Mouse (Mus musculus): ENCODE results near the gene C87436. TPM values are rescaled to one million over a fixed set of nuclear protein-coding genes. Genes with fewer than 3 reads are reported as not detected.

C87436 gene
- polyA plus RNA-seq, 1 experiment = 13.6 TPM

DNA sequence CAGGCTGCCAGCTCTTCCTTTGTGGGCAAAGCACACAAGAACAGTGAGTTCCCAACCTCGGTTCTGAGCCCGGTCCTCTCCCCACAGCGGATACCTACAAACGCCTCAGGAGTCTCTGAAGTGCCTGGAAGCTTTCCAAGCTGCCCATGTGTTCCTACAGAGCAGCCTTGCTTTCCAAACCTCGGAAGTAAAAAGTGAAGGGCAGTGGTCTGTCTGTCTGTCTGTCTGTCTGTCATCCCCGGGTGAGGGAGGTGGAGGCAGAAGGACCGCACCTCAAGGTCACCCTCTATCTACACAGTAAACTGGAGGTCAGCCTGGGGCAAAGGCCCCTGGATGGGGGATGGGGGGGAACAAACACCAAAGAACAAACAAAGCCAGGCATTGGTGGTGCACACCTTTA, 67.5 kb downstream of the C87436 start:
- Histone ChIP-seq H3K4me3 (ENCODE audit: insufficient read depth, low read depth, low read length) (no peak overlapping the region), H3K4me1 (ENCODE audit: control insufficient read depth, insufficient read depth, insufficient read length, low read length) (peaks cover 4% of the 10 kb centered on the region; the same call in 1 of the 2 replicates), H3K27ac (replicated peaks; ENCODE audit: low read depth, low read length) (no peak overlapping the region)

DNA sequence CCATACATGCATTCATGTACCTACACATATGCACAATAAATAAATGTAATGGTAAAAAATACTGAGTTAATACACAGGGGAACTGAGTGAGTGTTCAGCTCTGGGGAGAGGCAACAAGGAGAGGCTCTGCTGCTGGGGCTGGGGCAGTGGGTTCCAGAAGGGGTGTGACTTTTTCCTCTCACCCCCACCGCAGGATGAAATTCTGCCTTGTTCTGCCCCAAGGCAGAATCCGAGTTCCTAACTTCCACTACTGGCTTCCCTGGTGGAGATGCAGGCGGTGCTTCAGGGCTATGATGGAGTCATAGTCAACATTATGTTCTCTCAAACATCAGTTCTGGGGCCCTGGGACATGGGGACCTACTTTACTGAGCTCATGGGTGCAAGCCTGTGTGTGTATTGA, 68.1 kb downstream of the C87436 start:
- Histone ChIP-seq H3K27ac (replicated peaks; ENCODE audit: low read depth, low read length) (no peak overlapping the region), H3K4me1 (ENCODE audit: control insufficient read depth, insufficient read depth, insufficient read length, low read length) (peaks cover 4% of the 10 kb centered on the region; the same call in 1 of the 2 replicates), H3K4me3 (ENCODE audit: insufficient read depth, low read depth, low read length) (no peak overlapping the region)

DNA sequence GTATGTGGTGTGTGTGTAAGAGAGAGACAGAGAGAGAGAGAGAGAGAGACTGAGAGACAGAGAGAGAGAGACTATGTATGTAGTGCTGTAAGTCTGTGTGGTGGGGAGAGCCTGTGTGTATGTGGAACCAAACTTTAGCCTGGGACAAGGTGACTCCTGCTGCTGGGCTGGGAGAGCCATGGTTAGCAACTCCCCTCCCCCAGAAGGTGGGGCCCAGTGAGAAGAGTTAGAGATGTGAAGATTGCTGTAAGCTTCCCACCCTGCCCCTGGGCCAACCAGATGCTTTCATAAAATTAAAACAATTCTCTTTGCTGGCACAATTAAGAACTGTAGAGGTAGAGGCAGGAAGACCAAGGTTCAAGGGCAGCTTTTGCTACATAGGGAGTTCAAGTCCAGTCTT, 68.9 kb downstream of the C87436 start:
- Histone ChIP-seq H3K4me1 (ENCODE audit: control insufficient read depth, insufficient read depth, insufficient read length, low read length) (peaks cover 4% of the 10 kb centered on the region; the same call in 1 of the 2 replicates), H3K4me3 (ENCODE audit: insufficient read depth, low read depth, low read length) (no peak overlapping the region), H3K27ac (replicated peaks; ENCODE audit: low read depth, low read length) (no peak overlapping the region)

DNA sequence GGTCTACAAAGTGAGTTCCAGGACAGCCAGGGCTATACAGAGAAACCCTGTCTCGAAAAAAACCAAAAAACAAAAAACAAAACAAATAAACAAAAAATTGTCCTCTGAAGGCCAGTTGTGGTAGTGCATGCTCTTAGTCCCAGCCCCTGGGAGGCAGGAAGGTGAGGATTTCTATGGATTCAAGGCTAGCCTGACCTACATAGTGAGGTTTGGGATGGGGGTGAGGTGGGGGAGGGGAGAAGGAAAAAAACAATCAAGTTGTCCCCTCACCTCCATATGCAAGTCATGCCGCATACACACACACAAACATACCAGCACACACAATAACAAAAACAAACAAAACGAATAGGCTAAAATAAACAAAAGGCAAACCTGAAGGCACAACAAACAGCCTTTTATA, 70.6 kb downstream of the C87436 start:
- no peak overlapping the region for H3K4me3 ChIP-seq (ENCODE audit: insufficient read depth, low read depth, low read length)
- H3K27ac ChIP-seq (replicated peaks; ENCODE audit: low read depth, low read length) = no peak overlapping the region
- no peaks in the 10 kb centered on the region; the same call in 1 of the 2 replicates for H3K4me1 ChIP-seq (ENCODE audit: control insufficient read depth, insufficient read depth, insufficient read length, low read length)

DNA sequence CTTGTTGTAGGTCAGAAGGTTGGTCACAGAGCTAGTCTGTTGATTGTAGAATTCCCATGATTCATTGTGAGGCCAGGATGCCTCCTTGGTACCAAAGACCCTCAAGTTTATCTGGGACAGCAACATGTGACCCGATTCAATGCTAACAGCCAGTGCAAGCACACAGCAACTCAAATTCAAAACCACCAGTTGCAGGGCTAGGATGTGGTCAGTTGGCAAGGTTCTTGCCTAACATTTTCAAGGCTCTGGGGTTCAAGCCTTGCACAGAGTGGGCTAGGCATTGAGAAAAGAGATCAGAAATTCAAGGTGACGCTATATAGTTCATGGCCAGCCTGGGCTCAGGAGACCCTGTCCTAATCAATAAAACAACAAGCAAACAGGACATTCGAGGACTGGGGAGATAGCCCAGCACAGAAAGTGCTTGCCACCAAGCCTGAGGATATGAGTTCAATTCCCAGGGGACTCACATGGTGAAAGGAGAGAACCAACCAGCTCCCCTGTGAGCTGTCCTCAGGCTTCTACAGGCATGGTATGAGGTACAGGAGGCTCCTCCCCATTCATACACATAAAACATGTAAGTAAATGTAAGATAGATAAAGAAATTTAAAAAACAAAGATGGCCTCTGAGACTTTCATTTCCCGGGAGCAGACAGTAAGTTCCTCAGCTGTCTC, 71.2 kb downstream of the C87436 start:
- no peak overlapping the region for H3K4me3 ChIP-seq (ENCODE audit: insufficient read depth, low read depth, low read length)
- no peak overlapping the region for H3K27ac ChIP-seq (replicated peaks; ENCODE audit: low read depth, low read length)
- H3K4me1 ChIP-seq (ENCODE audit: control insufficient read depth, insufficient read depth, insufficient read length, low read length) = no peaks in the 10 kb centered on the region

DNA sequence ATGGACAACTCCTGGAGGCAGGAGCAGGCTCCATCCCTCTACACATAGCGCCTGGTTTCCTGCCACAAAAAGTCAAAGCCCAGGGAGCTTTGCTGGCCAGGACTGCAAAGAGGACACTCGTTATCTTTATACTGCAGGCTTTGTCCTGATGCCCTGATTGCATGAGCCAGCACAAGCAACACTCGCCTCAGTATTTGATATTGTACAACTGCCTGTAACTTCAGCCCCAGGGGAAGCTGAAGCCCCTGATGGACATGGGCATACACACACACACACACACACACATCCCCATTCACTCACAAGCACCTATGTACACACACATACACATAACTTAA, 71.7 kb downstream of the C87436 start:
- no peaks in the 10 kb centered on the region for H3K4me1 ChIP-seq (ENCODE audit: control insufficient read depth, insufficient read depth, insufficient read length, low read length)
- H3K27ac ChIP-seq (replicated peaks; ENCODE audit: low read depth, low read length) = no peak overlapping the region
- H3K4me3 ChIP-seq (ENCODE audit: insufficient read depth, low read depth, low read length) = no peak overlapping the region

DNA sequence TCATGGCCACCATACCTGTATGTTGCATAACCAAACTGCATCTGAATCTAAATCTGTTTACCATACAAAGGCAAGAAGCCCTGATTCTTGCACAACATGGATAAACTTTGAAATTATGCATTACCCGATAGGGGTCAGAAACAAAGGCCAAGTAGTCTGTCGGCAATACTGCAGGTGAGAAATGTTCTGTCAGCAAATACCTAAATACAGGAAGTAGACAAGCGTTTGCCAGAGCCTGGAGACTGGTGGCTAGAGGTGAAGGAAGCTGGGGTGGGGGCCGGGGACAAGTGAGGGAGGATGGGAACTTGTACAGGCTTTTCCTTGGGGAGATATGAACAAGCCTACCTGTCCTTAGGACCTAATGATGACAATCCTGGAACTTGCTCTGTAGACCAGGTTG, 72.8 kb downstream of the C87436 start:
- no peak overlapping the region for H3K4me3 ChIP-seq (ENCODE audit: insufficient read depth, low read depth, low read length)
- H3K4me1 ChIP-seq (ENCODE audit: control insufficient read depth, insufficient read depth, insufficient read length, low read length) = no peaks in the 10 kb centered on the region
- H3K27ac ChIP-seq (replicated peaks; ENCODE audit: low read depth, low read length) = no peak overlapping the region

DNA sequence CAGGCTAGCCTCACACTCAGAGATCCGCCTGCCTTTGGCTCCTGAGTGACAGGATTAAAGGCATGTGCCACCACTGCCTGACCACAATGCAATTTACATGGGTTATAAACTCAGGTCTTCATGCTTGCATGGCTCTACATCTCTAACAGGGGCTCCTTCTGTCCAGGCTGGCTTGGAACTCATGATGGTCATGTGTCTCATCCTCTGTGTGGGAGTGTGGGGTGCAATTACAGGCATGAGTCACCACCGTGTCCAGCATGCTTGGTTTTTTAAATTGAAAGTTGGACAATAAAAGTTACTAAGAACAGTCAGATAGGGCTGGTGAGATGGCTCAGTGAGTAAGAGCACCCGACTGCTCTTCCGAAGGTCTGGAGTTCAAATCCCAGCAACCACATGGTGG, 75.1 kb downstream of the C87436 start:
- H3K4me3 ChIP-seq (ENCODE audit: insufficient read depth, low read depth, low read length) = no peak overlapping the region
- H3K27ac ChIP-seq (replicated peaks; ENCODE audit: low read depth, low read length) = no peak overlapping the region
- no peaks in the 10 kb centered on the region for H3K4me1 ChIP-seq (ENCODE audit: control insufficient read depth, insufficient read depth, insufficient read length, low read length)

DNA sequence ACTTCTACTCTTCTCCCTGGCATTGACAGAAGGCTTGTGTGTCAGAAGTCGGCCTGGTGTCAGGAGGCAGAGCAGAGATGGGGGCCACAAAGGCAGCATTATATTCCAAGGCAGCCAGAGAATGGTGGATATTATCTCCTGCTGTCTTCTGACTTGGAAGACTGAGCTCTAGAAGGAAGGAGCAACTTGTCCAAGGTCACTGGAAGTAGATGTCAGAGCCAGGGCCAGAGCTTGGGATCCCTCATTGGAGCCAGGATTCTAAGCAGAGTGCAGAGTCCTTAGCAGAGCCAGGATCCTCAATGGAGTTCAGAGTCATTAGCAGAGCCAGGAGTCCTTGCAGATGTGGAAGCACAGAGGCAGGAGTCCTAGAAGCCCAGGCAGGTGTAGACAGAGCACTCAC, 77.8 kb downstream of the C87436 start:
- peak overlapping the region; percentile 100 for H3K27ac ChIP-seq (replicated peaks; ENCODE audit: low read depth, low read length)
- H3K4me3 ChIP-seq (ENCODE audit: insufficient read depth, low read depth, low read length) = peak overlapping the region; percentile 79
- no peaks in the 10 kb centered on the region for H3K4me1 ChIP-seq (ENCODE audit: control insufficient read depth, insufficient read depth, insufficient read length, low read length)

DNA sequence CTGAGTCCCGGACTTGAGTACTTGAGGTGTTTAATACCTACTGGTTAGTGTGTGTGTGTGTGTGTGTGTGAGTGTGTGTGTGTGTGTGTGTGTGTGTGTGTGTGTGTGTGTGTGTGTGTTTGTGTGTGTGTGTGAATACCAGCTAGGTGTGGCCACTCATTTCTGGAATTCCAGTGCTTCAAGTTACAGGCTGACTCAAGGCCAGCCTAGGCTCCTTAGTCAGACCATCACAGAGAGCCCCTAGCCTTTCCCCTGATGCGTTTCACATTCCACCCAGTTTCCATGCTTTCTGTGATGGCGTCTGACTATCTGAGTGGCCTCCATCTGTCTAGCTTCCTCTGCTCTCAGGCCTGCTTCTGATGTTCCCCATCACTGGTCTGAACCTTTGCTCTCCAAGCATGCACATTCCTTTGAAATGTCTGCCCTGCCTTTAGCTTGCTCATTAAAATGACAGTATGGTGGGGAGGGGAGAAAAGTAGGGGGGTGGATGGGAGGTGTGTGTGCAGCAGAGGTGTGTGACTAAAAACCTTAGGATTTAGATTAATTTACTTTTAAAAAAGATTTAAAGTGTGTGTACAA, 81.7 kb downstream of the C87436 start:
- Histone ChIP-seq H3K4me1 (ENCODE audit: control insufficient read depth, insufficient read depth, insufficient read length, low read length) (peaks cover 10% of the 10 kb centered on the region; the same call in 1 of the 2 replicates), H3K4me3 (ENCODE audit: insufficient read depth, low read depth, low read length) (no peak overlapping the region), H3K27ac (replicated peaks; ENCODE audit: low read depth, low read length) (no peak overlapping the region)

DNA sequence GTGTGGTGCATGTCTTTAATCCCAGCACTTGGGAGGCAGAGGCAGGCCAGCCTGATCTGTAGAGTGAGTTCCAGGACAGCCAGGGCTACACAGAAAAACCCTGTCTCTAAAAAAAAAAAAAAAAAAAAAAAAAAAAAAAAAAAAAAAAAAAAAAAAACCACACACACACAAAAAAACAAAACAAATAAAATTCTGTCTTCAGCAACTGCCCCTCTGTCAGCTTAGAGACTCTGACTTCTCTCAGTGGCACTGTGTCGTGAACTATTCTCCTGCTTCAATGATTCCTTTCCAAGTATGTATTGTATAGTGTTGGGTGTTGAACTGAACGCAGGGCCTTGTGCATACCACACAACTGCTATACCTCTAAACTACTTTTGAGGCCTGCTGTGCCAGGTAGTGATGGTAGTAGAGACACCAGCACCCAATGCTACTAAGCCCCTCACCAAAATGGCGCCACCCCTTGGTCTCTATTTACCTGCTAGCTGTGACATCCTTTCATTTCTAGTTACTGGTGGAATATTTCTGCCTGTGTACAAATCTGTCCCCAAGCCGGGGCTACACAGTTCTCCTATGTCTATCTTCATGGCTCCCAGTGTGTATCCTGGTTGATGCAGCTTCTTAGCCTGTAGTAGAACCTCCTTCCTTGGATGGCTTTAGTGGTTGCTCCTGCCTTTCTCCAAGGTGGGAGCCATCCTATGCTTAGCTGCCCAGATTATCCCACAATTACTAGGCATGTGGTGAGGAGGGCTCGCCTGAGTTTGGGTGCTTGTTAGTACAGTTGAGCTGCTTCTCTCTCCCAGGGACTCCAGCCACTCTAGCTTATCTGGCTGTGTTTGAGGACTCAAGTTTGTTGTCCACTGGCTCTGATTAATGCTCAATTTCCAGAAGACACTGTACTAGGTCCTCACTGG, 84.1 kb downstream of the C87436 start:
- no peak overlapping the region for H3K27ac ChIP-seq (replicated peaks; ENCODE audit: low read depth, low read length)
- no peak overlapping the region for H3K4me3 ChIP-seq (ENCODE audit: insufficient read depth, low read depth, low read length)
- peaks cover 10% of the 10 kb centered on the region; the same call in 1 of the 2 replicates for H3K4me1 ChIP-seq (ENCODE audit: control insufficient read depth, insufficient read depth, insufficient read length, low read length)

Other genes starting within 250 kb of the C87436 start
- gene Tgfa, start 243.2 kb upstream of the C87436 start, polyA plus RNA-seq (2012; ENCODE audit: insufficient read depth, insufficient read length, missing spikeins) = 0.25 and 0.44 TPM in 2 replicates
- 43.3 and 73.3 TPM in 2 replicates for gene Fam136a, start 72.7 kb upstream of the C87436 start, polyA plus RNA-seq (2012; ENCODE audit: insufficient read depth, insufficient read length, missing spikeins)
- 88.2 and 89.2 TPM in 2 replicates for gene Snrpg, start 67.1 kb upstream of the C87436 start, polyA plus RNA-seq (2012; ENCODE audit: insufficient read depth, insufficient read length, missing spikeins)
- 65.9 and 131 TPM in 2 replicates for gene Pcyox1, start 41.2 kb upstream of the C87436 start, polyA plus RNA-seq (2012; ENCODE audit: insufficient read depth, insufficient read length, missing spikeins)
- 15.2 and 19.3 TPM in 2 replicates for gene Tia1, start 34.2 kb upstream of the C87436 start, polyA plus RNA-seq (2012; ENCODE audit: insufficient read depth, insufficient read length, missing spikeins)
- gene Gm44790, start 11.7 kb upstream of the C87436 start, polyA plus RNA-seq (2012; ENCODE audit: insufficient read depth, insufficient read length, missing spikeins) = not detected in 2 replicates
- gene Pcbp1, start 87.9 kb downstream of the C87436 start, polyA plus RNA-seq (2012; ENCODE audit: insufficient read depth, insufficient read length, missing spikeins) = 107 and 116 TPM in 2 replicates
- 0.67 and 0.96 TPM in 2 replicates for gene Asprv1, start 189.8 kb downstream of the C87436 start, polyA plus RNA-seq (2012; ENCODE audit: insufficient read depth, insufficient read length, missing spikeins)
- gene Mxd1, start 230.8 kb downstream of the C87436 start, polyA plus RNA-seq (2012; ENCODE audit: insufficient read depth, insufficient read length, missing spikeins) = 3.4 and 4.9 TPM in 2 replicates
- 113 and 121 TPM in 2 replicates for gene Snrnp27, start 246.1 kb downstream of the C87436 start, polyA plus RNA-seq (2012; ENCODE audit: insufficient read depth, insufficient read length, missing spikeins)

Measured in brown adipose tissue, adult 24 weeks (tissue).